Mouse (Mus musculus): Measurements from ENCODE around the gene Fastkd5. TPM values are rescaled to one million over a fixed set of nuclear protein-coding genes. Genes with fewer than 3 reads are reported as not detected.

Gene Fastkd5
- polyA plus RNA-seq (2012; fragmentation: generic; extraction: Trizol): 1 to 10 TPM in 1 of 2 experiments, under 1 TPM in 1; 0.94 to 2.1 TPM

GRCm38 (mm10) chr2:130629839-130630203 is at the start of gene Fastkd5, which contains the start of gene Ubox5:
TSS of gene Fastkd5 (minus strand) at chr2:130630027.
TSS of gene Ubox5 (minus strand) at chr2:130630038.

GRCm38 (mm10) chr2:130667559-130667958 is 37.7 kb upstream of the Fastkd5 start, which contains the start of gene Itpa:
TSS of gene Itpa (plus strand) at chr2:130667610.

GRCm38 (mm10) chr2:130664102-130664701 is 34.4 kb upstream of the Fastkd5 start, which contains the start of gene Ddrgk1:
TSS of gene Ddrgk1 (minus strand) at chr2:130664659.

GRCm38 (mm10) chr2:130642684-130643369 is 13.0 kb upstream of the Fastkd5 start, which contains the start of gene Lzts3:
TSS of gene Lzts3 (minus strand) at chr2:130642803.

GRCm38 (mm10) chr2:130582552-130582951 is 47.3 kb downstream of the Fastkd5 start, which contains the start of gene Avp:
TSS of gene Avp (minus strand) at chr2:130582554.

GRCm38 (mm10) chr2:130575873-130576272 is 54.0 kb downstream of the Fastkd5 start, which contains the start of gene Oxt:
TSS of gene Oxt (plus strand) at chr2:130576173.

Other genes with a start within 250 kb of the Fastkd5 start
- 1 to 10 TPM in 1 of 2 experiments, under 1 TPM in 1; 0.21 to 1.1 TPM for gene Cpxm1, start 232.5 kb downstream of the Fastkd5 start, polyA plus RNA-seq (2012; fragmentation: generic; extraction: Trizol)
- under 1 TPM in 1 of 2 experiments, not detected in 1; 0.05 TPM for gene Gm28372, start 224.8 kb downstream of the Fastkd5 start, polyA plus RNA-seq (2012; fragmentation: generic; extraction: Trizol)
- gene 1700020A23Rik, start 224.8 kb downstream of the Fastkd5 start, polyA plus RNA-seq (2012; fragmentation: generic; extraction: Trizol): not detected
- not detected for gene Tmem239, start 223.5 kb downstream of the Fastkd5 start, polyA plus RNA-seq (2012; fragmentation: generic; extraction: Trizol)
- 10 to 100 TPM; 49.5 to 49.6 TPM for gene Vps16, start 205.7 kb downstream of the Fastkd5 start, polyA plus RNA-seq (2012; fragmentation: generic; extraction: Trizol)
- 10 to 100 TPM; 12.0 to 20.6 TPM for gene Pced1a, start 205.3 kb downstream of the Fastkd5 start, polyA plus RNA-seq (2012; fragmentation: generic; extraction: Trizol)
- gene Ptpra, start 179.7 kb downstream of the Fastkd5 start, polyA plus RNA-seq (2012; fragmentation: generic; extraction: Trizol): 10 to 100 TPM in 1 of 2 experiments, 1 to 10 TPM in 1; 5.7 to 58.6 TPM
- 100 to 1,000 TPM in 1 of 2 experiments, 10 to 100 TPM in 1; 72.9 to 129 TPM for gene Mrps26, start 66.3 kb downstream of the Fastkd5 start, polyA plus RNA-seq (2012; fragmentation: generic; extraction: Trizol)
- gene Oxt, start 53.9 kb downstream of the Fastkd5 start, polyA plus RNA-seq (2012; fragmentation: generic; extraction: Trizol): not detected
- gene Avp, start 47.5 kb downstream of the Fastkd5 start, polyA plus RNA-seq (2012; fragmentation: generic; extraction: Trizol): not detected
- 1 to 10 TPM; 3.3 to 5.6 TPM for gene Ubox5, start within 50 bp of the Fastkd5 start, polyA plus RNA-seq (2012; fragmentation: generic; extraction: Trizol)
- gene Lzts3, start 12.8 kb upstream of the Fastkd5 start, polyA plus RNA-seq (2012; fragmentation: generic; extraction: Trizol): 1 to 10 TPM; 2.9 to 6.8 TPM
- 100 to 1,000 TPM; 125 to 144 TPM for gene Ddrgk1, start 34.6 kb upstream of the Fastkd5 start, polyA plus RNA-seq (2012; fragmentation: generic; extraction: Trizol)
- gene Itpa, start 37.6 kb upstream of the Fastkd5 start, polyA plus RNA-seq (2012; fragmentation: generic; extraction: Trizol): 10 to 100 TPM; 24.9 to 37.4 TPM
- gene Slc4a11, start 67.5 kb upstream of the Fastkd5 start, polyA plus RNA-seq (2012; fragmentation: generic; extraction: Trizol): under 1 TPM; 0.13 to 0.47 TPM

Data from C3H10T1/2 (cell line).